Mouse (Mus musculus): Measurements from ENCODE around the gene Ahdc1. TPM values are rescaled to one million over a fixed set of nuclear protein-coding genes. Genes with fewer than 3 reads are reported as not detected.
A peak's percentile ranks its signal among the peaks of the same experiment; 100 is the strongest.

Ahdc1 gene
- polyA plus RNA-seq, 1 experiment from 2014 or later, result 5.3 TPM

DNA sequence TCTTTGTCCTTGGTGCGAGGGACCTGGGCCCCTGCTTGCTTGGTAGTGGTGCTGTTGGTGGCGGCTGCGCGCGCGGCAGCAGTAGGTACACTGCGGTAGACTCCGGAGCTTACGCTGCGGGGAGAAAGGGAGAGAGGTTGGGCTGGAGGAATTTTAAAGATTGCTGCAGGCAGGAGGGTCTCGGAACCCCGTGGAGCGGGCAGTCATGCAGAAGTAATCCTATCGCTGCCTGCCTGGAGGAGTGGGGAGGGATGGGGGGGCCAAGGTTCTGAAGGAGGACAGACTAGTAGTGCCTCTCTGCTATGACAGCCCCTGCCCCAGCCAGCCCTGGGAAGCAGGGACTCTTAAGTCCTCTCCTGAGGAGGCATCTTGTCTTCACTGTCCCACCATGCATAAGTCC, 11.2 kb downstream of the Ahdc1 start:
- H3K27ac ChIP-seq (ENCODE audit: low read length), result no peak overlapping the region
- no peak overlapping the region for H3K4me2 ChIP-seq (ENCODE audit: low read depth, low read length)

DNA sequence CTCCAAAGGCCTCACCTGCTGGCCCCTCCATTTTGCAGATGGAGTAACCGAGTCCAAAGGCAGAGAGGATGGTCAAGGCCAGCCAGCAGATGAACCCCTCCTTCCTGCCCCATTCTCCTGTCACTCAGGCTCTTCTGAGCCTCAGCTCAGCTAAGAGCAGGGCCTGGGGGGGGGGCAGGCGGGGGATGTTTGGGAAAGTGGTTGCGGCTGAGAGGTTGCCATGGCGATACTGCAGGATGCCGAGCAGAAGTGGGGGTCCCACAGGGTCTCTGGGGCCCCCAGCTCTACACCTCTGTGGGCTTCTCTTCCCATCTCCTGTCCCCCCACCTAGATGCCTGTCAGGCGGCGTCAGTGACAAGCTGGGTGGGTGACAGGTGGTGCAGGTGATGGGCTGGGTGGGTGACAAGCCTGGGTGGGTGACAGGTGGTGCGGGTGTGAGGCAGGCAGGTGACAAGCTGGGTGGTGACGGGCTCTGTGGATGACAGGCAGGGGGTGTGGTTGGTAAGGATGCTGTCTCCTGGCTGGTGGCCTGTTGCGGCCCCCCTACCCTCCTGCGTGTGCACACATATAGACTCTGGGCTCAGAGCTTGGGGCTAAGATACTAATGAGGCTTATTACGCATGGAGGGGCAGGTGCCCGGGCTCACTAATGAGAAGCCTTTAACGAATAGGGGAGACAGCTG, 12.0 kb downstream of the Ahdc1 start:
- ATAC-seq, result no peak
- H3K9ac ChIP-seq (ENCODE audit: low read depth, low read length), result no peak overlapping the region
- H3K4me3 ChIP-seq (ENCODE audit: low read length), result no peak overlapping the region
- no peaks in the 10 kb centered on the region for H3K36me3 ChIP-seq (ENCODE audit: control insufficient read depth, insufficient read depth, low read length)
- no peaks in the 10 kb centered on the region for H3K27me3 ChIP-seq (replicated peaks; ENCODE audit: control insufficient read depth, insufficient read depth, low read length)
- H3K9me3 ChIP-seq (ENCODE audit: control insufficient read depth, low read length), result no peaks in the 10 kb centered on the region
- H3K27ac ChIP-seq (ENCODE audit: low read length), result no peak overlapping the region
- WGBS, result 77% methylated on average over 14 of the region's 14 CpGs
- no peak overlapping the region for H3K4me2 ChIP-seq (ENCODE audit: low read depth, low read length)
- peaks cover 63% of the 10 kb centered on the region for H3K4me1 ChIP-seq (ENCODE audit: control insufficient read depth, insufficient read depth, low read length)

More for the DNA sequence above, 11.2 kb downstream of the Ahdc1 start:
- no peaks in the 10 kb centered on the region for H3K9me3 ChIP-seq (ENCODE audit: control insufficient read depth, low read length)
- H3K4me3 ChIP-seq (ENCODE audit: low read length), result no peak overlapping the region
- ATAC-seq, result no peak
- 48% methylated on average over 14 of the region's 14 CpGs for WGBS
- peaks cover 67% of the 10 kb centered on the region for H3K4me1 ChIP-seq (ENCODE audit: control insufficient read depth, insufficient read depth, low read length)
- H3K27me3 ChIP-seq (replicated peaks; ENCODE audit: control insufficient read depth, insufficient read depth, low read length), result no peaks in the 10 kb centered on the region
- H3K36me3 ChIP-seq (ENCODE audit: control insufficient read depth, insufficient read depth, low read length), result no peaks in the 10 kb centered on the region
- H3K9ac ChIP-seq (ENCODE audit: low read depth, low read length), result no peak overlapping the region

GRCm38 (mm10) chr4:133023636-133024035, 12.6 kb downstream of the Ahdc1 start:
- ATAC-seq, result no peak
- Histone ChIP-seq H3K4me3 (ENCODE audit: low read length) (no peak overlapping the region), H3K9ac (ENCODE audit: low read depth, low read length) (no peak overlapping the region), H3K27me3 (replicated peaks; ENCODE audit: control insufficient read depth, insufficient read depth, low read length) (no peaks in the 10 kb centered on the region), H3K4me2 (ENCODE audit: low read depth, low read length) (no peak overlapping the region), H3K4me1 (ENCODE audit: control insufficient read depth, insufficient read depth, low read length) (peaks cover 68% of the 10 kb centered on the region), H3K9me3 (ENCODE audit: control insufficient read depth, low read length) (no peaks in the 10 kb centered on the region), H3K27ac (ENCODE audit: low read length) (no peak overlapping the region), H3K36me3 (ENCODE audit: control insufficient read depth, insufficient read depth, low read length) (no peaks in the 10 kb centered on the region)
- 85% methylated on average over 6 of the region's 6 CpGs for WGBS

GRCm38 (mm10) chr4:133024404-133024803, 13.3 kb downstream of the Ahdc1 start:
- 28% methylated on average over 3 of the region's 4 CpGs for WGBS
- ATAC-seq, result no peak
- peak overlapping the region; percentile 77 for H3K27ac ChIP-seq (ENCODE audit: low read length)
- peaks cover 76% of the 10 kb centered on the region for H3K4me1 ChIP-seq (ENCODE audit: control insufficient read depth, insufficient read depth, low read length)
- no peaks in the 10 kb centered on the region for H3K9me3 ChIP-seq (ENCODE audit: control insufficient read depth, low read length)
- 0 out of 2 replicates have a peak overlapping the region, but pooled peaks have one; percentile 55 for H3K9ac ChIP-seq (ENCODE audit: low read depth, low read length)
- H3K36me3 ChIP-seq (ENCODE audit: control insufficient read depth, insufficient read depth, low read length), result no peaks in the 10 kb centered on the region
- H3K27me3 ChIP-seq (replicated peaks; ENCODE audit: control insufficient read depth, insufficient read depth, low read length), result no peaks in the 10 kb centered on the region
- no peak overlapping the region for H3K4me3 ChIP-seq (ENCODE audit: low read length)
- H3K4me2 ChIP-seq (ENCODE audit: low read depth, low read length), result no peak overlapping the region

GRCm38 (mm10) chr4:133024969-133025685, 14.1 kb downstream of the Ahdc1 start:
- Histone ChIP-seq H3K4me1 (ENCODE audit: control insufficient read depth, insufficient read depth, low read length) (peaks cover 80% of the 10 kb centered on the region), H3K27ac (ENCODE audit: low read length) (peak overlapping the region; percentile 77)

DNA sequence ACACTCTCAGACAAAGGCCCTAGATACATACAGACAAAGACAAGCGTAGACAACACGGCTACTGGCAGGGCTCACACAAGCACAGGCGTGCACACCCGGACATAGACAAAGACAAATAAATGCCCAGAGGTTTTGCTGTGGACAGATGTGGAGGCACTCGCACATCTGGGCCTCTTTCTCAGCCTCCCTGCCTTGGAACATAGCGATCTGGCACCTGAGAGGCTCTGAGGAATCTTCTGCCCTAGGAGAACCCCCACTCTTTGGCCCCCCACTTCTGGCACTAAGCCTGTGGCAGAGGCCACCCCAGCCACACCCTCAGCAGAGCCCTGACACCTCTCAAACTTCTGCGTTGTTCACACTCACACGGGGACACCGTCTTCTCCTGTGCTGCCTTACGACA, 15.2 kb downstream of the Ahdc1 start:
- no peaks in the 10 kb centered on the region for H3K36me3 ChIP-seq (ENCODE audit: control insufficient read depth, insufficient read depth, low read length)
- H3K4me2 ChIP-seq (ENCODE audit: low read depth, low read length), result no peak overlapping the region
- WGBS, result 69% methylated on average over 10 of the region's 10 CpGs
- H3K27me3 ChIP-seq (replicated peaks; ENCODE audit: control insufficient read depth, insufficient read depth, low read length), result no peaks in the 10 kb centered on the region
- H3K27ac ChIP-seq (ENCODE audit: low read length), result 0 out of 2 replicates have a peak overlapping the region, but pooled peaks have one; percentile 25
- no peak overlapping the region for H3K4me3 ChIP-seq (ENCODE audit: low read length)
- no peak overlapping the region for H3K9ac ChIP-seq (ENCODE audit: low read depth, low read length)
- H3K4me1 ChIP-seq (ENCODE audit: control insufficient read depth, insufficient read depth, low read length), result peaks cover 69% of the 10 kb centered on the region
- H3K9me3 ChIP-seq (ENCODE audit: control insufficient read depth, low read length), result no peaks in the 10 kb centered on the region
- no peak for ATAC-seq

More at GRCm38 (mm10) chr4:133024969-133025685, 14.1 kb downstream of the Ahdc1 start:
- Histone ChIP-seq H3K4me3 (ENCODE audit: low read length) (no peak overlapping the region), H3K9ac (ENCODE audit: low read depth, low read length) (peak overlapping the region; percentile 55), H3K27me3 (replicated peaks; ENCODE audit: control insufficient read depth, insufficient read depth, low read length) (no peaks in the 10 kb centered on the region), H3K36me3 (ENCODE audit: control insufficient read depth, insufficient read depth, low read length) (no peaks in the 10 kb centered on the region), H3K9me3 (ENCODE audit: control insufficient read depth, low read length) (no peaks in the 10 kb centered on the region), H3K4me2 (ENCODE audit: low read depth, low read length) (0 out of 2 replicates have a peak overlapping the region, but pooled peaks have one; percentile 24)
- 15% methylated on average over 10 of the region's 10 CpGs for WGBS
- ATAC-seq, result peak; percentile 57

DNA sequence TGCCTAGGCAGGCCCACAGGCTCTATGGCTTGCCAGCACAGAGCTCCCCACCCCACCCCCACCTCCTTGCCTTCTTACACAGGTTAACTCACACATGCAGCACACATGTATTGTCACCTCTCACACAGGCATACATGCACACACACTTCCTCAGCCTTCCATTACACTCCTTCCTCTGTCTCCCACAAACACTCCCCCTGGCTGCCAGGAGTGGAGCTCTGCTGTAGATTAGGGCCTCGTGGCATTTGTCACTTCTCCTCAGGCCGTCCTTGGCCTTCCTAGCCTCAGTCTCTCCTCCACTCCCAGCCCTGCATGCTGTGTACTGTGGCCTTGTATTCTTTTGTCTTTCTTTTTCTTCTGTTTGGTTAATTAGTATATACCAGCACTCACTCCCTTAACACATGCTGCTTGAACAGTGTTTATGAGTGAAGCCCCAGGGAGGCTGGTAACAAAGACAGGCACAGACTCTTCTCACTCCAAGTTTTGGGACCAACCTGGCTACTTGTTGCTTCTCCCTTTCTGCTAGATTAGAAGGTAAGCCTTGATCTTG, 15.8 kb downstream of the Ahdc1 start:
- Histone ChIP-seq H3K9ac (ENCODE audit: low read depth, low read length) (no peak overlapping the region), H3K9me3 (ENCODE audit: control insufficient read depth, low read length) (no peaks in the 10 kb centered on the region), H3K4me2 (ENCODE audit: low read depth, low read length) (no peak overlapping the region), H3K4me1 (ENCODE audit: control insufficient read depth, insufficient read depth, low read length) (peaks cover 66% of the 10 kb centered on the region), H3K36me3 (ENCODE audit: control insufficient read depth, insufficient read depth, low read length) (no peaks in the 10 kb centered on the region), H3K27me3 (replicated peaks; ENCODE audit: control insufficient read depth, insufficient read depth, low read length) (no peaks in the 10 kb centered on the region), H3K27ac (ENCODE audit: low read length) (no peak overlapping the region), H3K4me3 (ENCODE audit: low read length) (no peak overlapping the region)
- ATAC-seq, result no peak
- WGBS, result 40% methylated on average over 2 of the region's 2 CpGs

DNA sequence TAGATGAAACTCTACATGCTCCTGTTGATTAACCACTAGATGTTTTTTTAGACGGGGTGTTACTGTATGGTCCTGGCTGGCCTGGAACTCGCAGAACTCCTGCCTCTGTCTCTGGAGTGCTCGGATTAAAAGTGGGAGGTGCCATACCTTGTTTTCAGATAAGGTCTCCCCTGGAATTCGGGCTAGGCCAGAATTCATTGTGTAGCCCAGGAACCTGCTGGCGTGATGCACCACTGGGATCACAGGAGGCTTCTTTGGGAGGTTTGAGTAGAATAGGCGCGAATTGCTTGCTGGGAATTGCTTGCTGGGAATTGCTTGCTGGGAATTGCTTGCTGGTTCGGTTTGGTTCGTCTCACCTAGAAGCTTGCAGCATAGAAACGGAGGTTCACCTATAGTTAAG, 16.7 kb downstream of the Ahdc1 start:
- H3K9me3 ChIP-seq (ENCODE audit: control insufficient read depth, low read length), result no peaks in the 10 kb centered on the region
- no peak overlapping the region for H3K9ac ChIP-seq (ENCODE audit: low read depth, low read length)
- H3K27ac ChIP-seq (ENCODE audit: low read length), result no peak overlapping the region
- peaks cover 59% of the 10 kb centered on the region for H3K4me1 ChIP-seq (ENCODE audit: control insufficient read depth, insufficient read depth, low read length)
- no peak for ATAC-seq
- no peak overlapping the region for H3K4me3 ChIP-seq (ENCODE audit: low read length)
- no peaks in the 10 kb centered on the region for H3K36me3 ChIP-seq (ENCODE audit: control insufficient read depth, insufficient read depth, low read length)
- no peak overlapping the region for H3K4me2 ChIP-seq (ENCODE audit: low read depth, low read length)
- 69% methylated on average over 10 of the region's 10 CpGs for WGBS
- no peaks in the 10 kb centered on the region for H3K27me3 ChIP-seq (replicated peaks; ENCODE audit: control insufficient read depth, insufficient read depth, low read length)

DNA sequence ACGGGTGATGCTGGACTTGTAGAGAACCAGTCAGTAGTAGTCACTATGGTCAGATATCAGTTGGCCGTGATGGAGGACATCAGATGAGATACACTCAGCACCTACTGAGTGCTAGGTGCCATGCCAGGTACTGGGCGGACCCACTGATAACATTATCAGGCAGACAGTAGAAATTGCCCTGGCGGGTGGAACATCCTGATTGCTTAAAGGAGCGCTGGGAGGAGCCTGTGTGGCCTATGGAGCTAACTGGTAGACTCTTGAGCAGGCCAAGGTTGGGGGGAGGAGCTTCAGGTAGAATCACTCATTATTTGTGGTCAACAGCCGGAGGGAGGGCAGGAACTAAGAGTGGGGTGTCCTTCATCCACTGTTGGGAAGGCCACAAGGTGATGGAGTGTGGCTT, 17.1 kb downstream of the Ahdc1 start:
- H3K9me3 ChIP-seq (ENCODE audit: control insufficient read depth, low read length), result no peaks in the 10 kb centered on the region
- H3K4me3 ChIP-seq (ENCODE audit: low read length), result no peak overlapping the region
- peaks cover 55% of the 10 kb centered on the region for H3K4me1 ChIP-seq (ENCODE audit: control insufficient read depth, insufficient read depth, low read length)
- no peaks in the 10 kb centered on the region for H3K36me3 ChIP-seq (ENCODE audit: control insufficient read depth, insufficient read depth, low read length)
- peak; percentile 46; the same call in 1 of the 2 replicates for ATAC-seq
- H3K4me2 ChIP-seq (ENCODE audit: low read depth, low read length), result no peak overlapping the region
- H3K9ac ChIP-seq (ENCODE audit: low read depth, low read length), result no peak overlapping the region
- 70% methylated on average over 6 of the region's 6 CpGs for WGBS
- no peaks in the 10 kb centered on the region for H3K27me3 ChIP-seq (replicated peaks; ENCODE audit: control insufficient read depth, insufficient read depth, low read length)
- no peak overlapping the region for H3K27ac ChIP-seq (ENCODE audit: low read length)

Measured in intestine, embryonic 16.5 days (tissue).